Mouse (Mus musculus) hindbrain, embryonic 16.5 days (tissue): ENCODE measurements around the gene Casp14. TPM values are rescaled to one million over a fixed set of nuclear protein-coding genes. Genes with fewer than 3 reads are reported as not detected.

Source experiments
- ATAC-seq: fragments of 200-750 bp; cut with Nextera tagmentation; 2 replicates; pipeline ENCODE4 v1.8.0; 2017; ENCODE audit warnings: moderate TSS enrichment, moderate library complexity
- H3K27ac ChIP-seq: fragments of 300-500 bp; sonication (generic); 2 replicates; pipeline ENCODE4 v1.5.1; 2014; ENCODE audit warnings: low read depth, mild to moderate bottlenecking, control low read depth, low read length, moderate library complexity
- H3K27me3 ChIP-seq: fragments of 300-500 bp; sonication (generic); replicated peaks from 2 replicates; pipeline ENCODE4 v1.6.1; 2014; ENCODE audit warnings: low read length; ENCODE audit not compliant: control insufficient read depth, insufficient read depth
- H3K36me3 ChIP-seq: fragments of 300-500 bp; sonication (generic); 2 replicates; pipeline ENCODE4 v1.6.1; 2014; ENCODE audit warnings: mild to moderate bottlenecking, low read length, moderate library complexity, mixed read lengths; ENCODE audit not compliant: control insufficient read depth, insufficient read depth
- H3K4me1 ChIP-seq: fragments of 300-500 bp; sonication (generic); 2 replicates; pipeline ENCODE4 v1.6.1; 2014; ENCODE audit warnings: low read depth, low read length; ENCODE audit not compliant: control insufficient read depth, insufficient read depth
- H3K4me2 ChIP-seq: fragments of 300-500 bp; sonication (generic); 2 replicates; pipeline ENCODE4 v1.6.1; 2014; ENCODE audit warnings: mild to moderate bottlenecking, low read length, control low read depth, moderate library complexity
- H3K4me3 ChIP-seq: fragments of 300-500 bp; sonication (generic); 2 replicates; pipeline ENCODE4 v1.5.1; 2014; ENCODE audit warnings: mild to moderate bottlenecking, low read length, control low read depth, moderate library complexity
- H3K9ac ChIP-seq: fragments of 300-500 bp; sonication (generic); 2 replicates; pipeline ENCODE4 v1.6.1; 2014; ENCODE audit warnings: low read depth, mild to moderate bottlenecking, control low read depth, low read length, moderate library complexity
- H3K9me3 ChIP-seq: fragments of 300-500 bp; sonication (generic); 2 replicates; pipeline ENCODE4 v1.6.1; 2014; ENCODE audit warnings: mild to moderate bottlenecking, low read length, moderate library complexity; ENCODE audit not compliant: control insufficient read depth
- WGBS: fragments of 180-500 bp; shearing (Covaris S2); extraction: QIAGEN DNeasy Blood & Tissue Kit; methylation state at CpG from one replicate; pipeline ENCODE4 v1.1.7; 2014; 5-methylcytosine and 5-hydroxymethylcytosine counted together
- polyA plus RNA-seq: library from polyadenylated mRNA; unstranded; fragments of >200 nt; fragmentation: Nextera tagmentation; extraction: Ambion mirVana; gene quantifications from 2 replicates; pipeline ENCODE4 v1.2.1, GENCODE M21; 2015

Casp14 gene
- polyA plus RNA-seq, 1 experiment from 2014 or later = not detected

- Histone ChIP-seq H3K9ac (no peak overlapping the region), H3K4me3 (no peak overlapping the region), H3K9me3 (no peaks in the 10 kb centered on the region), H3K36me3 (no peaks in the 10 kb centered on the region), H3K4me1 (no peaks in the 10 kb centered on the region), H3K27me3 (no peaks in the 10 kb centered on the region), H3K4me2 (no peak overlapping the region), H3K27ac (no peak overlapping the region)
- 80% methylated on average over 4 of the region's 4 CpGs for WGBS
- ATAC-seq = no peak
Measured at GRCm38 (mm10) chr10:78739821-78740220, 21.7 kb upstream of the Casp14 start.

DNA sequence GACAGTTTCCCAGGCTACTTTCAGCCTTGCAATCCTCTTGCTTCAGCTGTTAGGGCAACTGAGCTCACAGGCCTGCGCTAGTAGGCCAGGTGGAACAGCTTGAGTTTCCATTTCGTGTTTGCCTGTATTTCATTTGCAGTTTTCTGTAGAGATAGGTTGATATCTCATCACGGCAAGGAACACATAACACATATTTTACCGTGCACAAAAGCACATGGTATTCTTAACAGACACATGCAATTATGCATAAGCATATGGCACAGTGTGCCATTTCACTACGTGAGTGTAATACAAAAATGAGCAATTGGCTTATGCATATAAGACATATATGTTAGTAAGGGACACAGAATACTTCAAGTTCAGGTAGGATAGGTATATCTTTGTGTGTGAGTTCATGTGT is 9.8 kb upstream of the Casp14 start:
- Histone ChIP-seq H3K4me2 (no peak overlapping the region), H3K4me3 (no peak overlapping the region), H3K36me3 (no peaks in the 10 kb centered on the region), H3K9me3 (no peaks in the 10 kb centered on the region), H3K9ac (no peak overlapping the region), H3K4me1 (no peaks in the 10 kb centered on the region), H3K27me3 (no peaks in the 10 kb centered on the region), H3K27ac (no peak overlapping the region)
- no peak for ATAC-seq
- WGBS = 84% methylated on average over 5 of the region's 5 CpGs

GRCm38 (mm10) chr10:78727035-78727434 is 8.9 kb upstream of the Casp14 start:
- Histone ChIP-seq H3K4me1 (no peaks in the 10 kb centered on the region), H3K4me2 (no peak overlapping the region), H3K9ac (no peak overlapping the region), H3K36me3 (no peaks in the 10 kb centered on the region), H3K27ac (no peak overlapping the region), H3K9me3 (no peaks in the 10 kb centered on the region), H3K4me3 (no peak overlapping the region), H3K27me3 (no peaks in the 10 kb centered on the region)
- WGBS = 64% methylated on average over 3 of the region's 3 CpGs
- no peak for ATAC-seq

DNA sequence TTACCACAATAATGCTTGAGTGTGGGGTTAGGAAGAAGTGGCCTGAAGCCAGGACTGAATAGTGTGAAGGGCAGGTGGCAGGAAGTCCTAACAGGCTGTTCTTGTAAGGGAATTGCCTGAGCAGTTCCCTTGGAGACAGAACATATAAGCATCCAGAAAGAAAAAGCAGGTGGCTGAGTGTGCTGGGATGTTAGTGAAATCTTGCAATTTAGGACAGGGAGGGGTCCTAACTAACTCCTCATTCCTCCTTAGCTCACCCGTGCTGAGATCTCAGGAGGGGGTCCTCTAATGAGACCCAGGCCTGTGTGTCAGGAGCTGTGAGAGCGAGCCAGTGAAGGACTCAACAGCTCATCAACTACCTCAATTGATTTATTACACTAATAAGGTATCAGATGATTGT is 5.3 kb upstream of the Casp14 start:
- Histone ChIP-seq H3K4me2 (no peak overlapping the region), H3K9me3 (no peaks in the 10 kb centered on the region), H3K27ac (no peak overlapping the region), H3K36me3 (no peaks in the 10 kb centered on the region), H3K4me3 (no peak overlapping the region), H3K4me1 (no peaks in the 10 kb centered on the region), H3K9ac (no peak overlapping the region), H3K27me3 (no peaks in the 10 kb centered on the region)
- 21% methylated on average over 2 of the region's 2 CpGs for WGBS
- ATAC-seq = 0 out of 2 replicates have a peak, but pooled peaks have one; percentile 24

DNA sequence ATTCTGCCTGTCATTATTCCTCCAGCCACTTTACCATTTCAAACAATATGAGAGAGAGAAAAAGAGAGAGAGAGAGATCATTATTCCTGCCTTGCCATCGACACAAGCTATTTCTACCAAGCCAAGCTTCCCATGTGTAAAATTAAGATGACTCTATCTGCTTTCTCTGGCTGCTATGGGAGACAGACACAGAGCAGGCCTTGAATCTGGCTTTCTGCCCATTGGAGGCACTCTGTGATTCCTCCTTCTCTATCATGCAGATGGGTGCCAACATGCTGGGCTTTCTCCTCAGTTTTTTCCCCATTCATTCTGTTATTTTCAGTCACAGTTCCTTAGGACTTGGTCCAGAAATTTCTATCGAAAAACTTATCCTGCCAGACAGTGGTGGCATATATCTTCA is 4.6 kb upstream of the Casp14 start:
- Histone ChIP-seq H3K27me3 (no peaks in the 10 kb centered on the region), H3K4me2 (no peak overlapping the region), H3K36me3 (no peaks in the 10 kb centered on the region), H3K4me1 (no peaks in the 10 kb centered on the region), H3K9ac (no peak overlapping the region), H3K27ac (no peak overlapping the region), H3K4me3 (no peak overlapping the region), H3K9me3 (no peaks in the 10 kb centered on the region)
- 36% methylated on average over 2 of the region's 2 CpGs for WGBS
- peak; percentile 77 for ATAC-seq

DNA sequence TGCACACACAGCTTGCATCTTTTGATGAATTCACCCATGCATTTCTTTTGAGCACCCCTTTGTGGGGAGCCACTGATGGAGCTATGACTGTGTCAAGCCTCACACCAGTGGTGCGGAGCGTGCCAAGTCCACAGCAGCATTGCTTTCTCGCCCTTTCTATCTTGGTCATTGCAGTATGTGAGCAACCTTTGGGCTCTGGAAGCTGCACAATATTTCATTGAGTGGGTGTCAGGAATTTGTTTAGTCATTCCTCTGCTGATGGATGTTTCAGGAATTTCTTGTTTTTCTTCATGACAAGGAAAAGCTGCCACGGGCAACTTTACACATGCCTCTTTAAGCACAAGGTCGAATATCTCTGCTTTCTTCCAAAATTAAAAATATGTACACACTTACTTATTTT is 3.9 kb upstream of the Casp14 start:
- no peak for ATAC-seq
- H3K27me3 ChIP-seq = no peaks in the 10 kb centered on the region
- H3K9ac ChIP-seq = no peak overlapping the region
- WGBS = 83% methylated on average over 5 of the region's 5 CpGs
- no peak overlapping the region for H3K4me2 ChIP-seq
- H3K27ac ChIP-seq = no peak overlapping the region
- H3K36me3 ChIP-seq = no peaks in the 10 kb centered on the region
- H3K4me1 ChIP-seq = no peaks in the 10 kb centered on the region
- no peaks in the 10 kb centered on the region for H3K9me3 ChIP-seq
- no peak overlapping the region for H3K4me3 ChIP-seq

- H3K4me3 ChIP-seq = no peak overlapping the region
- no peaks in the 10 kb centered on the region for H3K36me3 ChIP-seq
- no peaks in the 10 kb centered on the region for H3K4me1 ChIP-seq
- no peak overlapping the region for H3K4me2 ChIP-seq
- no peak for ATAC-seq
- H3K9me3 ChIP-seq = no peaks in the 10 kb centered on the region
- no peak overlapping the region for H3K9ac ChIP-seq
- H3K27me3 ChIP-seq = no peaks in the 10 kb centered on the region
- no peak overlapping the region for H3K27ac ChIP-seq
Measured at GRCm38 (mm10) chr10:78716231-78716630, 1.9 kb downstream of the Casp14 start.

GRCm38 (mm10) chr10:78715156-78715555 is 2.9 kb downstream of the Casp14 start:
- Histone ChIP-seq H3K4me1 (no peaks in the 10 kb centered on the region), H3K27ac (no peak overlapping the region), H3K27me3 (no peaks in the 10 kb centered on the region), H3K4me2 (no peak overlapping the region), H3K9me3 (no peaks in the 10 kb centered on the region), H3K4me3 (no peak overlapping the region), H3K36me3 (no peaks in the 10 kb centered on the region), H3K9ac (no peak overlapping the region)
- no peak for ATAC-seq
- 96% methylated on average over 7 of the region's 7 CpGs for WGBS

DNA sequence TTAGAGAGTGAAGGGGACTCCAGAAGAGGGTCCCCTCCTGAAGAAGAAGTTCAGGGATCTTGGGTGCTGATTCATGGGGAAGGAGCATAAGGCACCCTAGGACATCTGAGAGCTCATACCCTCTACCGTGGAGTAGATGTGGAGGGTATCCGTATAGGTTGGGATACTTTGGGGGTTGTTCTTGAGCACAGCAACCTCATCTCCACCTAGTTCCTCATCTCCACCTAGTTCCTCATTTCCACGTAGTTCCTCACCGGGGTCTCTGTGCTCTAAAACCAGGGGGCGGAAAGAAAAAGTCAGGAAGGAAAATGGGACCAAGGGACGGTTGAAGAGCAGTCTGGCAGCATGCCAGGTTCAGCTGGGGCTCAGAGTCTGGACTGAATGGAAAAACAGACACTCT is 4.0 kb downstream of the Casp14 start:
- Histone ChIP-seq H3K27ac (no peak overlapping the region), H3K4me2 (no peak overlapping the region), H3K4me3 (no peak overlapping the region), H3K9ac (no peak overlapping the region), H3K4me1 (no peaks in the 10 kb centered on the region), H3K9me3 (no peaks in the 10 kb centered on the region), H3K36me3 (no peaks in the 10 kb centered on the region), H3K27me3 (no peaks in the 10 kb centered on the region)
- ATAC-seq = no peak
- WGBS = 81% methylated on average over 6 of the region's 6 CpGs

- Histone ChIP-seq H3K4me1 (no peaks in the 10 kb centered on the region), H3K4me2 (no peak overlapping the region), H3K27ac (no peak overlapping the region), H3K9ac (no peak overlapping the region), H3K9me3 (no peaks in the 10 kb centered on the region), H3K4me3 (no peak overlapping the region), H3K36me3 (no peaks in the 10 kb centered on the region), H3K27me3 (no peaks in the 10 kb centered on the region)
- no peak for ATAC-seq
Measured at GRCm38 (mm10) chr10:78710706-78711105, 7.4 kb downstream of the Casp14 start.
